Mouse (Mus musculus): ENCODE measurements around the gene Rtp1. TPM values are rescaled to one million over a fixed set of nuclear protein-coding genes. Genes with fewer than 3 reads are reported as not detected.

Rtp1 gene
- polyA plus RNA-seq, 1 experiment: 0.04 TPM

GRCm38 (mm10) chr16:23463671-23464347, 34.9 kb downstream of the Rtp1 start:
- DNase-seq: no peak
- 91% methylated on average over 4 of the region's 4 CpGs for WGBS
- Histone ChIP-seq H3K27me3 (ENCODE audit: control insufficient read depth, insufficient read depth, low read length) (no peaks in the 10 kb centered on the region), H3K4me1 (replicated peaks; ENCODE audit: control insufficient read depth, insufficient read depth, low read length) (no peaks in the 10 kb centered on the region), H3K27ac (ENCODE audit: control insufficient read depth, insufficient read depth, low read length) (no peak overlapping the region), H3K36me3 (ENCODE audit: control insufficient read depth, insufficient read depth, low read length) (no peaks in the 10 kb centered on the region), H3K4me3 (ENCODE audit: control insufficient read depth, insufficient read depth, low read length) (no peak overlapping the region)
- no peak for TF ChIP-seq POLR2A (IDR thresholded peaks at IDR 0.05; ENCODE audit: control insufficient read depth, extremely low read depth, insufficient read depth, low read length, poor library complexity)
- TF ChIP-seq CTCF (IDR thresholded peaks at IDR 0.05; ENCODE audit: borderline replicate concordance, control insufficient read depth, extremely low read depth, insufficient read depth, low read length, poor library complexity): no peak

GRCm38 (mm10) chr16:23471551-23471950, 42.6 kb downstream of the Rtp1 start:
- Histone ChIP-seq H3K27me3 (ENCODE audit: control insufficient read depth, insufficient read depth, low read length) (no peaks in the 10 kb centered on the region), H3K27ac (ENCODE audit: control insufficient read depth, insufficient read depth, low read length) (no peak overlapping the region), H3K36me3 (ENCODE audit: control insufficient read depth, insufficient read depth, low read length) (no peaks in the 10 kb centered on the region), H3K4me1 (replicated peaks; ENCODE audit: control insufficient read depth, insufficient read depth, low read length) (no peaks in the 10 kb centered on the region), H3K4me3 (ENCODE audit: control insufficient read depth, insufficient read depth, low read length) (no peak overlapping the region)
- 94% methylated on average over 6 of the region's 6 CpGs for WGBS
- TF ChIP-seq CTCF (IDR thresholded peaks at IDR 0.05; ENCODE audit: borderline replicate concordance, control insufficient read depth, extremely low read depth, insufficient read depth, low read length, poor library complexity): no peak
- no peak for TF ChIP-seq POLR2A (IDR thresholded peaks at IDR 0.05; ENCODE audit: control insufficient read depth, extremely low read depth, insufficient read depth, low read length, poor library complexity)
- DNase-seq: no peak

- H3K4me1 ChIP-seq (replicated peaks; ENCODE audit: control insufficient read depth, insufficient read depth, low read length): no peaks in the 10 kb centered on the region
- TF ChIP-seq CTCF (IDR thresholded peaks at IDR 0.05; ENCODE audit: borderline replicate concordance, control insufficient read depth, extremely low read depth, insufficient read depth, low read length, poor library complexity) (no peak), POLR2A (IDR thresholded peaks at IDR 0.05; ENCODE audit: control insufficient read depth, extremely low read depth, insufficient read depth, low read length, poor library complexity) (no peak)
- H3K4me3 ChIP-seq (ENCODE audit: control insufficient read depth, insufficient read depth, low read length): no peak overlapping the region
- no peaks in the 10 kb centered on the region for H3K36me3 ChIP-seq (ENCODE audit: control insufficient read depth, insufficient read depth, low read length)
- no peak overlapping the region for H3K27ac ChIP-seq (ENCODE audit: control insufficient read depth, insufficient read depth, low read length)
- no peaks in the 10 kb centered on the region for H3K27me3 ChIP-seq (ENCODE audit: control insufficient read depth, insufficient read depth, low read length)
- WGBS: 72% methylated on average over 3 of the region's 3 CpGs
- no peak for DNase-seq
Measured at GRCm38 (mm10) chr16:23472046-23472445, 43.1 kb downstream of the Rtp1 start.

GRCm38 (mm10) chr16:23475651-23476050, 46.7 kb downstream of the Rtp1 start:
- DNase-seq: no peak
- Histone ChIP-seq H3K27ac (ENCODE audit: control insufficient read depth, insufficient read depth, low read length) (no peak overlapping the region), H3K27me3 (ENCODE audit: control insufficient read depth, insufficient read depth, low read length) (no peaks in the 10 kb centered on the region), H3K4me1 (replicated peaks; ENCODE audit: control insufficient read depth, insufficient read depth, low read length) (no peaks in the 10 kb centered on the region), H3K36me3 (ENCODE audit: control insufficient read depth, insufficient read depth, low read length) (no peaks in the 10 kb centered on the region), H3K4me3 (ENCODE audit: control insufficient read depth, insufficient read depth, low read length) (no peak overlapping the region)
- 95% methylated on average over 4 of the region's 4 CpGs for WGBS
- no peak for TF ChIP-seq CTCF (IDR thresholded peaks at IDR 0.05; ENCODE audit: borderline replicate concordance, control insufficient read depth, extremely low read depth, insufficient read depth, low read length, poor library complexity)
- TF ChIP-seq POLR2A (IDR thresholded peaks at IDR 0.05; ENCODE audit: control insufficient read depth, extremely low read depth, insufficient read depth, low read length, poor library complexity): no peak

GRCm38 (mm10) chr16:23476598-23476997, 47.7 kb downstream of the Rtp1 start:
- Histone ChIP-seq H3K36me3 (ENCODE audit: control insufficient read depth, insufficient read depth, low read length) (no peaks in the 10 kb centered on the region), H3K4me3 (ENCODE audit: control insufficient read depth, insufficient read depth, low read length) (no peak overlapping the region), H3K27me3 (ENCODE audit: control insufficient read depth, insufficient read depth, low read length) (no peaks in the 10 kb centered on the region), H3K4me1 (replicated peaks; ENCODE audit: control insufficient read depth, insufficient read depth, low read length) (no peaks in the 10 kb centered on the region), H3K27ac (ENCODE audit: control insufficient read depth, insufficient read depth, low read length) (no peak overlapping the region)
- no peak for DNase-seq
- no peak for TF ChIP-seq POLR2A (IDR thresholded peaks at IDR 0.05; ENCODE audit: control insufficient read depth, extremely low read depth, insufficient read depth, low read length, poor library complexity)
- TF ChIP-seq CTCF (IDR thresholded peaks at IDR 0.05; ENCODE audit: borderline replicate concordance, control insufficient read depth, extremely low read depth, insufficient read depth, low read length, poor library complexity): no peak

GRCm38 (mm10) chr16:23479872-23480603, 51.1 kb downstream of the Rtp1 start:
- no peaks in the 10 kb centered on the region for H3K27me3 ChIP-seq (ENCODE audit: control insufficient read depth, insufficient read depth, low read length)
- H3K4me3 ChIP-seq (ENCODE audit: control insufficient read depth, insufficient read depth, low read length): no peak overlapping the region
- H3K4me1 ChIP-seq (replicated peaks; ENCODE audit: control insufficient read depth, insufficient read depth, low read length): no peaks in the 10 kb centered on the region
- DNase-seq: no peak
- no peak overlapping the region for H3K27ac ChIP-seq (ENCODE audit: control insufficient read depth, insufficient read depth, low read length)
- WGBS: 89% methylated on average over 7 of the region's 7 CpGs
- TF ChIP-seq CTCF (IDR thresholded peaks at IDR 0.05; ENCODE audit: borderline replicate concordance, control insufficient read depth, extremely low read depth, insufficient read depth, low read length, poor library complexity) (no peak), POLR2A (IDR thresholded peaks at IDR 0.05; ENCODE audit: control insufficient read depth, extremely low read depth, insufficient read depth, low read length, poor library complexity) (no peak)
- H3K36me3 ChIP-seq (ENCODE audit: control insufficient read depth, insufficient read depth, low read length): no peaks in the 10 kb centered on the region

Data from thymus, adult 2 months (tissue).